Mouse (Mus musculus): ENCODE data around the gene Rab1b. TPM values are rescaled to one million over a fixed set of nuclear protein-coding genes. Genes with fewer than 3 reads are reported as not detected.
"Not testable (repeated sequence)": the region's sequence is repeated elsewhere in the genome, so short reads cannot be mapped to it uniquely, and the experiment has no call there.

Gene Rab1b
- total RNA-seq (2015; ENCODE audit: low replicate concordance) (12.2 and 13.7 TPM in 2 replicates), total RNA-seq (2017; ENCODE audit: low replicate concordance) (20.5 and 23.3 TPM in 2 replicates)

- peak; percentile 95 for ATAC-seq (replicated peaks; ENCODE audit: low FRiP score, poor library complexity, severe bottlenecking)
Measured at GRCm38 (mm10) chr19:5106731-5107191, at the start of gene Rab1b. Rab1b (minus strand) TSS chr19:5107072.

- ATAC-seq (replicated peaks; ENCODE audit: low FRiP score, poor library complexity, severe bottlenecking), result no peak
Measured at GRCm38 (mm10) chr19:5152261-5152660, 45.4 kb upstream of the Rab1b start.

- ATAC-seq (replicated peaks; ENCODE audit: low FRiP score, poor library complexity, severe bottlenecking), result no peak
Measured at GRCm38 (mm10) chr19:5151741-5152140, 44.9 kb upstream of the Rab1b start.

GRCm38 (mm10) chr19:5151331-5151730, 44.5 kb upstream of the Rab1b start:
- ATAC-seq (replicated peaks; ENCODE audit: low FRiP score, poor library complexity, severe bottlenecking), result peak; percentile 59; the same call in 1 of the 2 replicates

DNA sequence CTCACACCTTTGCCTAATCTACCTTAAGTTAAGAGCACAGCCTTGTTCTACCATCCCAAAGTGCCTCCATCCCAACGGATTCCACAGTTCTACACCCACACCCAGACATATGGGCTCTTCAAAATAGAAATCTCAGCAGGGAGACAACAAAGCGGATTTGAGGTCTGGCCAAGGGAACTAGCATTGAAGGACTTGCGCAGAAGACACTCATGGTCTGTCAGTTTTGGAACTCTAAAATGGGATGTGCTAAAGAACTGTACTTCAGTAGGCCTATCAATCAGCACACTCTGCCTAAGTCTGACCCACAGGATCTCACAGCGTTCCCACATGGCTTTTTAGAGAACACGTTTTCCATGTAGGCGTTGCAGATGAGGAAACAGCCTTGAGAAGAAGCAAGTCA, 43.5 kb upstream of the Rab1b start:
- ATAC-seq (replicated peaks; ENCODE audit: low FRiP score, poor library complexity, severe bottlenecking), result no peak

- not testable (repeated sequence) for ATAC-seq (replicated peaks; ENCODE audit: low FRiP score, poor library complexity, severe bottlenecking)
Measured at GRCm38 (mm10) chr19:5149041-5149440, 42.2 kb upstream of the Rab1b start.

- no peak for ATAC-seq (replicated peaks; ENCODE audit: low FRiP score, poor library complexity, severe bottlenecking)
Measured at GRCm38 (mm10) chr19:5139640-5140039, 32.8 kb upstream of the Rab1b start.

- no peak for ATAC-seq (replicated peaks; ENCODE audit: low FRiP score, poor library complexity, severe bottlenecking)
Measured at GRCm38 (mm10) chr19:5131237-5131636, 24.4 kb upstream of the Rab1b start.

DNA sequence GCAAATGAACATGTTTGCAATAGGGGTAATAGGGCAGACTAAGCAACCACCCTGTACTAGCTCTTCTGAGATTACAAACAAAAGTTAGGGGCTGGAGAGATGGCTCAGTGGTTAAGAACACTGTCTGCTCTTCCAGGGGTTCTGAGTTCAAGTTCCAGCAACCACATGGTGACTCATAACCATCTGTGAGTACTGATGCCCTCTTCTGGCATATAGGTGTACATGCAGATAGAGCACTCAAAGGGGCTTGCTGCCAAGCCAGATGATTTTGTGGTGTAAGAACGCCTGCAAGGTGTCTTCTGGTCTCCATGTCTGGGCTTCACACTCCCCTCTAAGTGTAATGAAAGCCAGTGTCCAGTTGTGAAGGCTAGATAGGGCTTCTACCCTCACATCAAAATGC, 22.9 kb upstream of the Rab1b start:
- no peak for ATAC-seq (replicated peaks; ENCODE audit: low FRiP score, poor library complexity, severe bottlenecking)

GRCm38 (mm10) chr19:5124055-5124614, 17.3 kb upstream of the Rab1b start:
- ATAC-seq (replicated peaks; ENCODE audit: low FRiP score, poor library complexity, severe bottlenecking), result no peak

GRCm38 (mm10) chr19:5123241-5123640, 16.4 kb upstream of the Rab1b start:
- no peak for ATAC-seq (replicated peaks; ENCODE audit: low FRiP score, poor library complexity, severe bottlenecking)

DNA sequence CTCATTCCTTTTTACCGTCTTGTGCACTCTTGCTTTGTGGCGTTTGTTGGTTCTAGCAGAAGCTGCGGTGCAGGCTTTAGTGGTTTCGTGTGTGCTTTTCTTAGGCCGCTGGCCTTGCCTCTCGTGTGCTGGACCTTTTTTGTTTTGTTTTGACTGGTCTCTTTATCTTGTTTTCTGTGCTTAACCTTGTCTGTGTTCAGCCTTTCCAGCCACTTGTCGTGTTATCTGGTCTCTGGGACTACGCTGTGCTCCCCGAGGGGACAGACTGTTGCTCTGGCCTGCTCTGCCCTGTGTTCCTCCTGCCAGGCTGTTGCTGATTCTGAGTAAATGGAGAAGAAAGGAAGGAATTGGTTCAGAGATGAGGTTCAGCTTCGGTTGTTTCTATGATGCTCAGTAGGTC, 15.6 kb upstream of the Rab1b start:
- ATAC-seq (replicated peaks; ENCODE audit: low FRiP score, poor library complexity, severe bottlenecking), result no peak

DNA sequence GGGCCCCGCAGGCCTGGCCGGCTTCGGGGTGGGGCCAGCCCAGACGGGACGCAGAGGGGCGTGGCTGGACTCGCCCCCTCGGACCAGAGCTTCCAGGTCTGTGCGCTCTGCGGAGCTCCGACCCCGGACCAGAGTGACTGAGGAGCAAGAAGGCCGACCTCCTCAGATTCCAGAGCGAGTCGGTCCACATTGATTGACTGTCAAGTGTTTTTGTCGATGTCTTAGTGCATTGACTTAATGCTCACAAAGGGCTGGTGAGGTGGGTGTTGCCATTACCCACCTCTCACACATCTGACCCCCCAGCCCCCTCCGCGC, 11.5 kb upstream of the Rab1b start, which contains the start of gene Klc2:
TSS of gene Klc2 (minus strand) at position 177 of the 315 bp plus-strand sequence.
- no peak for ATAC-seq (replicated peaks; ENCODE audit: low FRiP score, poor library complexity, severe bottlenecking)

- ATAC-seq (replicated peaks; ENCODE audit: low FRiP score, poor library complexity, severe bottlenecking), result peak; percentile 76
Measured at GRCm38 (mm10) chr19:5117494-5118383, 10.9 kb upstream of the Rab1b start.

DNA sequence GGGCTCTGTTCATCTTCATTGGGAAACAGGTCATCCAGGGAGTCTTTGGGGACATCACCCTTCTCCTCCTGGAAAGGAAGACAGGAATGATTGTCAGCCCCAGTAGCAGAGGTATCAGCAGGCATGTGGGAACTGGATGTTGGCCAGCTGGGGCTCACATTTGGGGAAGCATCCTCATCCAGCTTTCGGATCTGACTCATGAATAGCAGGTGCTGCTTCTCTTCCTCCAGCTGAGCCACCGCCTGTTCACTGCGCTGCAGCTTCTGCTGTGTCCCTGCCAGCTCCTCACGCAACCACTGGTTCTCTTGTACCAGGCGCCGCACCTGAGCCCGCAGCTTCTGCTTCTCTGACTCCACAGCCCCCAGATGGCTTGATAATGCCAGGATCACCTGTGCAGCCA, 6.9 kb upstream of the Rab1b start:
- no peak for ATAC-seq (replicated peaks; ENCODE audit: low FRiP score, poor library complexity, severe bottlenecking)

DNA sequence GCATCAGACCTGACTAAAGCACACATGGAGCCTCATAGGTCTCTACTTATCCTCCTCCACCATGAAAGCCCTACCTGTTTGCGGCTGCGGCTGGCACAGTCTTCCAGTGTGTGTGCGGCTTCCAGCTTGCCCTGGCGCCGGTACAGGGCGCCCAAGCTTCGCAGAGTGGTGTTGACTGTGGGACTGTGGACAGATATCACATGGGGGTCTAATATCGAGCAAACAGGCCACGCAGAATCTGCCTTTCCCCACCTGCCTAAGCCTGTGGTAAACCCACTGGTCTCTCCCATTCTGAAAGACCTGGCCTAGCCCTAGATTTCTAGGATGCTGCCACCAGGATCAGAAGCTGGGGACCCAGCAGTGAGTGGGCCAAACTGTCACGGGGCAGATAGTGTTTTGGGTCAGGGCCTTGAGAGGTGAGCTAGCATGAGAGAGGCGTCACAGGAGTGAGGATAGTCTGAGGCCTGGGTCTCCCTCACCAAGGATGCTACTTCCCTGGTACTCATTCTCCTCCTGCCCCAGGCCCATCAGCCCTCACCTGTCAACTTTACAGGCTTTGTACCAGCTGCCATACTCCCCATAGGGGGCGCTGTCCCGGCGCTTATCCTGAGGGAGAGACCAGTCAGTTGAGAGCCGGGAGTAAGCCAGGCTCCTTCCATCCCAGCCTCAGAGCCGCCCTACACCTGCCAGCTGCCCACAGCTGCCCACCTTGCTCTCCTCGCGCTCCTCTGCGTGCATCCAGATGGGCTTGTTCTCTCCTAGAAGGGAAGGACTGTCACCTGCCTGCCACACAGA, 3.0 kb upstream of the Rab1b start:
- ATAC-seq (replicated peaks; ENCODE audit: low FRiP score, poor library complexity, severe bottlenecking), result no peak

DNA sequence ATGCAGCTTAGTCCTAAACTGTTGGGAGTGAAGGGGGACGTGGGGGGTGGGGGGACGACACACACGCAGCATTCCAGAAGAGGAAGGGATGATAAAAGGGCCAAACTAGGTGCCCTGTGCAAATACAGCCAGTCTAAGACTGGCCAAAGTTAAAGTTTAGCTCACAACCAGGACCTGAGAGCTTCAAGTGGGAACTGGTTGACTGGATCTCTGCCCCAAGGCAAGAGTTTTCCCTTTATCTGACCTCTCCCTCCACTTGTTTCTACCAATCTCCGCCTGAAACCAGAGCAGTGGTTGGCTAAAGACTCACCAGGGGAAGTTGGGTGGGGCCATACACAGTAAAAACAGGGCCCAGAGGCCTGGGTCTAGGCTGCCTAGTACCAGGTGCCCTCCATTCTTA, 1.8 kb upstream of the Rab1b start:
- no peak for ATAC-seq (replicated peaks; ENCODE audit: low FRiP score, poor library complexity, severe bottlenecking)

DNA sequence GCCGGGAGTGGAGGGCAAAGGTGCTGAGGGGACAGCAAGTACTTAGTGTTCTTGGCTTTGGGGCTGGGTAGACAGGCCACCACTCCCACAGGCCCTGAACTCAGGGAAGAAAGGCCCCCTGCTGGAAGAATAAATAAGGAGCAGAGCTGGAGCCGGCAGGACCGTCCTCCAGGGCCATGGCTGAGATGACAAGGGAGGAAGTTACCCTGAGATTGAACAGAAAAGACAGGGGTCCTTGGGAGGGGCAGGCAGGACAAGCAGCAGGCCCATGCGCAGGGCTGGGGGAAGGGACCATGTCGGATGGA, 1.4 kb upstream of the Rab1b start:
- ATAC-seq (replicated peaks; ENCODE audit: low FRiP score, poor library complexity, severe bottlenecking), result no peak

DNA sequence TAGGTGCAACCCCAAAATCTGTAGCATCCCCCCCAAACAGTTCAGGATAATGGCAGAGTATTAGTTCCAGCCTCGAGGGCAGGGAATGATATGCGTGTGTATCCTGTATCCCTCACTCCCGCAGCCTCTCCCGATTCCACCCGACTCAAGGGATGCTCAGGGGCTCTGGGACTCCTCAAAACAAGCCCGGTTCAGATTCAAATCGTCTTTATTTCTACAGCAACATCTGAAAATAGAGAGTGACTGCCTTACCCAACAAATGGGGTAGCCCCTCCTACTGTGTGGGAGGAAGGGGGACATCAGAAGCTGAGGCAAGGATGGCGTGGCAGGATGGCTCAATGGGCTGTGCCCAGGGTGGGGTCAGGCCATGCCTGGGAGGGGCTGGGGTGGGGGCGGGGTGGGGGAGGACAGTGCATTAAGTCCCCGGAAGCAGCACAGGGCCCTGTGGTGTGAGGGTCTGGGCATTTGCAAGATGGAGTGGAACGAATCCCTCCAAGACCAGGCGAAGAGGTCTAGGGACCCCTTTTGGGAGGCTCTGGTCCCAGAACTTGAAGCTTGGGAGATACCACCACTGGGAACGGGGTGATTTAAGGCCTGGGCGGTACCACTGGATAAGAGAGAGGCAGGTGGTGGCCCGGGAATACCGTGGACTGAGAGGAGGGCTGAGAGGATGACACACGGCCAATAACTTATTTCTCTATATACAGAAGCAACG, 841 bp upstream of the Rab1b start:
- no peak for ATAC-seq (replicated peaks; ENCODE audit: low FRiP score, poor library complexity, severe bottlenecking)

DNA sequence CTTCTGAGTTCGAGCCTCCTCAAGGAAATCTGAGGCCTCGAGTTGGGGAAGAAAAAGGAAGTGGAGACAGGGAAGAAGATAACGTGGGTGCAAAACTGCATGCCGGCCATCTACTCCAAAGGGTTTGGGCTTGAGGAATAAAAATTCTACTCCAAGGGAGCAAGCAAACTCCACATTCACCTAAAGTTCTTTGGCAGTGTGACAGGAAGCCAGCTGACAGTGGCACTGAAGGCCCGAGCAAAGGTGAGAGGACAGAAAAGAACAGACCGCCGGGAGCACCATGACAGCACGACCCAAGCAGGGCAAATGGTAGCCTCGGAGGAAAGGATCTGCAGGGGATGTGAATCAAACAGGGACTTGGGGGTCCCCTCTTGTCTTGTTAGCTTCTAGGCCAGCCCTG, 798 bp downstream of the Rab1b start:
- 0 out of 2 replicates have a peak, but pooled peaks have one; percentile 6 for ATAC-seq (replicated peaks; ENCODE audit: low FRiP score, poor library complexity, severe bottlenecking)
